Mouse (Mus musculus) layer of hippocampus, postnatal 36 days (tissue): ENCODE results near the gene Pcsk5. TPM values are rescaled to one million over a fixed set of nuclear protein-coding genes. Genes with fewer than 3 reads are reported as not detected.
A peak's percentile ranks its signal among the peaks of the same experiment; 100 is the strongest.

Experiments used
- DNase-seq, 2 experiments: peaks; one replicate each; pipeline ENCODE4 v3.0.0; 2022
- total RNA-seq, 2 experiments: library from RNA; stranded (reverse); gene quantifications; 2 replicates each; pipeline ENCODE4 v1.2.3; 2021

Pcsk5 gene
- 10 to 100 TPM; 13.9 to 15.0 TPM for total RNA-seq

DNA sequence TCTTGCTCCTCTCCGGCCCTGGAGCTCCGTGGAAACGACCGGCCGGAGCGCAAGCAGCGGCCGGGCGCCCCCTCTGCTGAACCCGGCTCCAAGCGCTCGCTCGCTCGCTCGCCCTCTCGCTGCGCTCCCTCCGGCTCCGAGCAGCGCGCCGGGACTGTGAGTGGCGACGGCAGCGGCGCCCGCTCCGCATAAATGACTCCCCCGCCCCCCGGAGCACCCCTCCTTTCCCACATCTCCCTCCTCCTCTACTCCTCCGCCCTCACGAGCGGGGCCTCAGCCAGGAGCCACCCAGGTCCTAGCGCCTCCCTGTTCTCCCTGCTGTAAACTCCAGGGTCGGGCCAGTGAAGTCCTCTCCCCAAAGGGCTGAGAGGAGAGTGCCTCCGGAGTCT, at the start of gene Pcsk5:
TSS of gene Pcsk5 (minus strand) at position 162 of the 389 bp plus-strand sequence.
- DNase-seq, result peak; percentile 86 to 88

DNA sequence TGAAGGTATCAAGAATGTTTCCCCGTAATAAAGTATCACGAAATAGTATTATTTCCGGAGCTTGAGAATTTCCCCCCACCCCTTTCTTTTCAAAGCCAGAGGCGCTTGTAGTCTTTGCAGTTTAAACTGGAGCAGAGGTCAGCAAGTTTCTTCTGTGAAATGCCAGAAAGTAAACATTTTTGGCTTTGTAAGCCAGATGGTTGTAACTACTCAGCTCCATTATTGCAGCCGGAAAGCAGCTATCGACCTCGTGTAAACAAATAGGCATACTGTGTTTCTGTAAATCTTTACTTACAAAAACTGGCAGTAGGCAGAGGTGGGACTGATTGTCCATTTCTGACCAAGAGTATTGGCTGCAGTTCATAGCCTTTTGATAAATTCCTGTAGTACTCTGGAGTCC, 38.4 kb upstream of the Pcsk5 start:
- no peak for DNase-seq

DNA sequence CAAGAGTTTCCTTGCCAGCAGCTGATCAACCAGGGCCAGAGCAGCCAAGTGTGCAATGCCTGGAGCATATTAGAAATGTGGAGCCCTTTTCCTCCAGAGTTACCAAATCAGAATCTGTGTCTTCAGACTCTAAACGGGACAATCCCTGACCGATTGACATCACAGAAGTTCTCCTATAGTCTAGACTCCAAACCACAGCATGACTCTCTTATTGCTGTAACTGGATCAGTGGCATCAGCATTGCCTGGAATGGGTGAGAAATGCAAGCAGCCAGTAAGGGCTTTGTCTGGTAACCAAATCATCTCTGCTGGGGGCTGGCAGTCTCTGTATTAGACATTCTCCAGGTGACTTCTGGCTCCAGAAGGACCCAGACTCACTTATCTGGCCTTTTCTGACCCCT, 37.0 kb upstream of the Pcsk5 start:
- DNase-seq, result no peak

DNA sequence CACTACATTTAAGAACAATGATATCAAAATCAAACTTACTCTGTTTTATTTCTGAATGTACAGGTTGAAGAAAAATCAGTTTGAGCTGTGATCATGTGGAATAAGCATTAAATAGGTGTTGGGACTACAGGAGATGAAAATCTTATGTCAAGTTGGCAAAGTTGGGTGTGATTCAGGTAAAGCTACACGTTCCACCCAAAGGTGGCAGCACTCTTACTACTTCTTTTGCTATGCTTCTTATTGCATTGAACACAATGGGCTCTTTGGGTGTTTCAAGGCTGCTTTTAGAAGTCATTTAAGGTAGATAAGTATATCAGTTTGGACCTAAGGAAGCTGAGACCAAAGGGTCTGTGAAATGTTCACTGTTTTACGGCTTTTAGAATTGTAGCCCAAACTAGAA, 36.3 kb upstream of the Pcsk5 start:
- no peak for DNase-seq

DNA sequence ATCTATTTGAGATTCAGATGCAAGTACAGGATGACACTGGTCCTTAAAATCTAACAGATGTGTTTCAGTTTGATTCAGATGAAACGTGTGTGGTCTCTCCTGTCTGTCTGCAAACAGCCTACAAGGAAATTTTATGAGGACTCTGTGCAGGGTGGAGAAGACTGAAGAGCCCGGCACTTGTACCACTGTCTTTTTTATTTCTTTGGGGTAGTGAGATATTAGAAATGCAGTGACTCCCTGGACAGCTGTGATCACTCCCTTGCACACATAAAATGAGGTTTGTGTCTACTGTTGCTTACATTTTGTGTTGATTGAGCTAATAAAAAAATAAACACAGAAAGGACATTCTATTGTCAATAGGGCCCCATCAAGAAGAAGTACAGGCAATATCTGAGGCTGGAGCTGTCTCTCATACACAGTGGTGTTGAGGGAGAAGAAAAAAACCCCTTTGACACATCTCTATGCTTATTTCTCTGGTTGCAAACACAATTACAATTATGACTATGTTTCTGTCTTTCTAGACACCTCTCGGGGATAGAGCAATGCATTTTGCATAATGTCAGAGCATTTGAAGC, 29.0 kb upstream of the Pcsk5 start:
- DNase-seq, result no peak

DNA sequence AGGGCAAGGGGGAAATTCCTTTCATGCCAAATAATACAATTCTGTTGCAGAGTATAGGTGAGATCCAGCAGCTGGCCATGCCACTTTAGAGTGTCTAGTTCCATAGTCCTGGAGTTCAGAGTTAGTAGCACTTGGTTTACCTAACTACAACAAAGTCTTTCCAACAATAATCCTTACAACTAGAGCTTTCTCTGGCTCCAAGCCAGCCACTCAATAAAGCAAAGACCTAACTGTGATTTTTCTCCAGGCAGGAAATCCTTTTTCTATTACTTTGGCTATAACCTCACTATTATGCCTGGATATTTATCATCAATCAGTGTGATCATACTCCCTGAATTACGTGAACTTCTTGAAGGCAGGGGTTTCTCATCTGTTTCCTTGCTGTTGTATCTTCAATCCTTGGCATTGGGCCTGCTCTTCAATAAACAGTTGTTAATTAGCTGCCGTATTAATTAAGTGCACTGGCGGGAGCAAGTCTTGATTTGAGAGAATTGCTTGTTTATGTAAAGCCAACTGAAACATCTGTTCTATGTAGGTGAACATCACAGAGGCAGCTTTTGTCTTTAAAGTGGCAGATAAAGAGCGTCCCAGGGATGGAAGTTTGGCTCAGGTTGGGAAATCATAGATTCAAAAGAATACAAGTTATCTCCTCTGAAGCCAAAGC, 23.1 kb upstream of the Pcsk5 start:
- no peak for DNase-seq

DNA sequence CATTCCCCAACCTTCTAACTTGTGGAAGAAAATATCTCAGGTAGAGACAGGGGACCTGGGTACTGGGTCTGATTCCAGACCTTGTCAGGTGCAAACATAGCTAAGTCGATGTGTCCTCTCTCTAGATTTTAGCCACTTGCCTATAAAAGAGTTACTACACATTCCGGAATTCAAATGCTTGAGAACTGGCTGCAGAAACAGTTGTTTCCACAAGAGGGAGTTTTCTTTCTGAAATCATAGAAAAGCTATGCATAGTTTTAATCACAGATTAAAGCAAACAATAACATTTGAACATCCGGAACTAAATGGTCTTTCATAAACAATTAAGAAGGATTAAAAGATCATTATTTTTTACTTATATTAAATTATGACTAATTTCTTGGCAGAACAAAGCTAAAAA, 19.3 kb upstream of the Pcsk5 start:
- no peak for DNase-seq

DNA sequence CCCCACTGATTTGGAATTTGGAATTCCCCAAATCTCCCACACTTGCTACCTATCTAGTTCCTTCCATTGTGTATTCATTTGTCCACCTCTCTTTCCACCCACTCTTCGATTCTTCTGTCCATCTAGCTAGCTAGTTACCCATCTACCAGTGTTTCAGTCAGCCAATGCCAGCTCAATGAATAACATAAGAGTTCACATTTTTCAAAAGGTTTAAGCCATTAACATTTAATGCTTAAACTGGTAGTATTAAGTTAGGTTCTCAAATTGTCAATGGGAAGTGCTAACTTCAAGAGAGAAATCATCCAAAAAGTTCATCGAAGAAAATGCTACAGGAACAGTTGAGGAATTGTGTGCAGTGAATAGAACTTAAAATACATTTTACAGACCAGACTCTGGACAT, 11.0 kb upstream of the Pcsk5 start:
- DNase-seq, result no peak

DNA sequence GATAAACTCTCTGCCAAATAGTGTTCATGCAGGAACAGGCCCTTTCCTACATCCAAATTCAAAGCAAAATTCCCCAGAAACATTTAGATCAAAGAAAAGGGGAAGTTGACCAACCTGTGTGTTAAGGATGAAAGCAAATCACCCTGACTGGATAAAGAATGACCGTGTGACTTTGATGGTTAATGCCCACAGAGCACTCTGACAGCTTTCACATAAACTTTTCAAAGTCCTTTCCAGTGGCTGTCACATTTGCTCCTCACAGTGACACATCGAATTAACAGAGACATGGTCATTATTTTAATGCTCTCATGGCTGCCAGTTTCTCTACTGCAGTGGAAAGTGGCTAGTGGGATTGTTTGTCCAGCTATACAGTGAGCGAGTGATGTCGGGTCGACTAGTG, 8.5 kb upstream of the Pcsk5 start:
- no peak for DNase-seq

DNA sequence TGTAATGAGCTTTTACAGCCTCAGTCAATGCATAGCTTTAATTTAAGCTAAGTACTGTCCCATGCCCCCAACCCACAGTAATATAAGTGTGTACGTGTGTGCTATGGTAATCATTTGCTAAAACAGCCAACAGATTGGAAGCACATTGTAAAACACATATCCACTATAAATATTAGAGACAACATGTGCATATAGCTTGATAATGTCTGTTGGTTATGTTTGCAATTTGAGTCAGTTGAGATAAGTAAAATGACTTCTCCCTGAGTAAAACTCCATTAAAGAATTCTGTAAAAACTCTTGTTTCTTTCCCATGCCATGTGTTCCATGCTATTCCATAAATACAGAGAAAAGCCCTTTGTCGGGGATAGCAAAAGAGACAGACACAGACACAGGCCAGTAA, 4.2 kb upstream of the Pcsk5 start:
- no peak for DNase-seq

DNA sequence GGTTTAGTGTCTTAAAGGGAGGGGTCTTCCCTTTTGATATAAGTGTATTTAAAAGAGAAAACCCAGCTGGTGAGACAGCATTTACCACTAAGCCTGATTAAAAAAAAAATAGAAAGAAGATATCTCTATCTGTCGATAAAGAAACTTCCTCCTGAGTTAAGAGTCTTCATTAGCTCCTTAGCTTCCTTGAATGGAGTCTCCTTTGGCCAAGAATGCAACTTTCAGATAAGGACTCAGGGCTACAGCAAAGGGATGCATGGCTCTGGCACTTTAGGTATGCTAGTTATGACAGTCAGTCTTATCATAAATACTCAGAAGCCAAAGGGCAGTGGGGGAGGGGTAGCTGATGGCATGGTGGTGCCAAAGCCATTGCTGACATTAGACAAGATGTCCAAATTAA, 2.4 kb upstream of the Pcsk5 start:
- DNase-seq, result no peak

DNA sequence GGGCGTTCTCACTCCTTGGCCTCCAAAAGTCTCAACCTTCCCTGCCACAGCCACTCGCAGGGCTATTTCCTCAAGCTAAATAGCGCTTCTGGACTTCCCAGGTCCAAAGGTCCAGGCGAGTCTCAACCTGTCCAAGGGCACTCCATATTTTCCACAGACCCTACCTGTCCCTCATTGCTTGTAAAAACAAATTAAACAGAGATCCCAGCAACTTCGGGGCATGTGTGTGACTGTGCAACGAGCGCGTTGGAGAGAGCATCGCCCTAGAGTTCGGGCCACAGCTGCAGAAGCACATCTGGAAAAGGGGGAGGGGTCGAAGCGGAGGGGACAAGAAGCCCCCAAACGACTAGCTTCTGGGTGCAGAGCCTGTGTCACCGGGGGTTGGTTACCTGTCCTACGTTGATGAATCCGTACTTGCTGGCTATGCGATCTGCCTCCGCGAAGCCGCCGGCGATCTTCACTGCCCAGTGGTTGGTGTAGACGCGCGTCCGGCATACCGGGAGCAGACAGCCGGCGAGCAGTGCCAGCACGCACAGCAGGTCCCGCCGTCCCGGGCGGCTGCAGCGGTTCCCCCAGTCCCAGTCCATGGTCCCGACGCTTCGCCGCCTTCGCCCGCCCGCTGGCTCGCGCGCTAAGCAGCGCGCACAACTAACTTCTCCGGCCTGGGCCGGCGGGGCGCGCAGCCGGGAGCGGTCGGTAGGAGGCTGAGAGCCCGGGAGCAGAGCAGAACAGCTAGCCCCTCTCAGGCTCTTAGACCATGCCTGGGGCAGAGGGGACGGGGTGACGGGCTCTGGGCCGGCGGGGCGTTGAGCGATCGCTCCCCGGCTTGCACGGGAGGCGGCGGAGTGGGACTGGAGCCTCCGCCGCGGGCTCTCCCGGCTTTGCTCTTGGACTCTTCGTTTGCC, 614 bp downstream of the Pcsk5 start:
- peak; percentile 39 to 40 for DNase-seq

DNA sequence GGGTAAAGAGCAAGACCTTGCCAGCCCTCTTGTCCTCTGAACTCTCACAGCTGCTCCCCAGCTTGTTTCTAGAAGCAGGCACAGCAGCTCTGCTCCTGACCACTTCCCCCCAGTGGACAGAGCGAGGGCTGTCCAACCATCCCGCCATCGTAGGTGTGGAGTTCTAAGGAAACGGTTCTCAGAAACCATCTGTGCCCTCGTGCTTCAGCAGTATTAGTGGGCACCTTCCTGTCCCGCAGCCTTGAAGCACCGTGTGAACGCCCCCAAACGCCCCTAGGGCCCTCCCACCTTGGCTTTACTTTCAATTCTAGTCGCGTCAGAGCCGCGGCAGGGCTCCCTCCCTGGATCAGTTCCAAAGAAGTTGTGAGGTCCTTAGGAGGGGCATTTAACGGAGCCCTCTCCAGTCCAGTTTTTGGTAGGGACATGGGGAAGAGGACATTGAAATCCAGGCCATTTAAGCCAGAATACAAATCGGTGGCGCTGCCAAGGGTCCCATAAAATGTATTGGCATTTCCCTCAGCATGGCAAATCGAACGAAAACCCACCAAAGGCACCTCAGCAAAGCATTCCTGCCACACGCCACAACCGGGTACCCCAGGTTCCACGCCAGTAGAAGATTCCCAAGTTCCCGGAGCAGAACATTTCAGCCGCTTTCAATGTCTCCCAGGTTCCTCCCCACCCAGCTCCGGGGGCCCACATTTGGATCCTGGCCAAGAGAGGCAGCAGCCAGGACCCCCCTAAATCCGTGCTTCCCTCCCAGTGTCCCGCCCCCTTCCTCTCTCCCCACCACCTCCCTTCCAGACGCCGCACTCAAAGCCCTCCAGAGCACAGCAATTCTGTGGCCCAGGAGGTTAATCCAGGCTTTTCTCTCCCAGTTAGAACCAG, 1.5 kb downstream of the Pcsk5 start:
- DNase-seq, result peak; percentile 6

DNA sequence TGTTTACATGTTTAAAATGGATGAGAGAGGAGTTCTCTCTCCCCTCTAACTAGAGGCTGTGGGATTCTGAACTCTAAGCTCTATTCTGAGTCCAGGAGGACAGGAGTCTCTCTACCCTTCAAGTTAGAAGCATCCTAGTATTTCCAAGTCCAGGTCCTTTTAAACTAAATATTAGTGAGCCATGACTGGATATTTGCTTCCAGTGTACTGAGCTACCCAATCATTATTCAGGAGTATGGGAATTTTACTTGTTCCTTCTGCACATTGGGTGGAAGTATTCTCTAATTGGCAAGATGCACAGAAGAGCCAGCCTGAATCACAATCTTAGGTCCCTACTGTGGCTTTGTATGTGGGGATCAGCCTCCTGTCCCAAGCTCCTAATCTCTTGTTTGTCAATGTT, 2.5 kb downstream of the Pcsk5 start:
- no peak for DNase-seq

DNA sequence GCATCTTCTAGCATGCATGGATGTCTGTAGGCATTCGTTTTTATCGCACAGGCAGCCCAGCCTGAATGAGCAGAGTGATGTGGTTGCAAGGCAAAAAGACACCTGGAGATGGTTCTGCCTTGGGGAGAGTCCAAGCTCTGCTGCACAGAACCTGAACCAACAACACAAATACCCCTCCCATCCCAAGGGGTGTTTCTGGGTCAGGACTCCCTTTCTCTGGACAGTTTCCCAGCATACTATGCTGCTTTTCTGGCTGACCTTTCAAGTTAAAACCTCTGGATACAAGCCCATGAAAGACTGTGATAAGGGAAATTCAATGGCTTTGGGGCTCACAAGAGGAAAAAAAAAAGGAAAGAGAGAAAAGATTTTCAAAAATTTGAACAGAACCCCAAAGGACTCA, 6.1 kb downstream of the Pcsk5 start:
- no peak for DNase-seq

DNA sequence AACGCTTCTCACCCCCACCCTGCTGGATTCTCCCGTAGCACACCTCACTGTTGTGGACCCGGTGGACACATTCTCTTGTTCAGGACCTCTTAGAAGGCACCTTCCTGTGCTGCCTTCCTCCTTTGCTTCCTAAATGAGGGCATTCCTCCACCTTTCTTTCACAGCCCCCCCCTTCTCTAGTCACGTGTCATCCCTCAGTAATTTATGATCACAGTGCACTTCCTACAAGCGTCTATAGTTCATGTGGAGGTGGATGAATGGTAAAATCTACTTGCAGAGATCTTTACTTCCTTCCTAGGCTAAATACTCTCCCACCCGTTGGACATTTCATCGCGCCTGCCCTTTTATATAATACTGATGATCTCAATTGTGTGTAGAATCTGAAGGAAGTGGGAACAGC, 9.0 kb downstream of the Pcsk5 start:
- DNase-seq, result no peak

DNA sequence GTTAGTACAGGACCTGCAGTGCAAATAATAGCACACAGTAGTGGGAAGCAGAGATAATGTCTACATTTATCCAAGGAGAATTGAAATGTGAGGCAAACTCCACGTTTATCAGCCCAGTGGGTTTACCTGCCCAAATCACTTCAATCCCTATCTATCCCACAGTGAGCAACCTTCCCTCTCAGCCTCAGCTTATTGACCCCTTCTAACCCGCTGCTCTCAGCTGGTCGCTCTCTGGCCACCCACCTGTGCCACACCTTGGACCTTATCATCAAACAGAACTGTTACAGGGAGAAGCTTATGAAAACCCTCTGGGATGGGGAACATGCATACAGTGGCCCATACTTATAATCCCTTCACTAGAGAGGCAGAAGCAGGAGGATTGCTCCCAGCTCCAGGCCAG, 10.7 kb downstream of the Pcsk5 start:
- DNase-seq, result no peak

DNA sequence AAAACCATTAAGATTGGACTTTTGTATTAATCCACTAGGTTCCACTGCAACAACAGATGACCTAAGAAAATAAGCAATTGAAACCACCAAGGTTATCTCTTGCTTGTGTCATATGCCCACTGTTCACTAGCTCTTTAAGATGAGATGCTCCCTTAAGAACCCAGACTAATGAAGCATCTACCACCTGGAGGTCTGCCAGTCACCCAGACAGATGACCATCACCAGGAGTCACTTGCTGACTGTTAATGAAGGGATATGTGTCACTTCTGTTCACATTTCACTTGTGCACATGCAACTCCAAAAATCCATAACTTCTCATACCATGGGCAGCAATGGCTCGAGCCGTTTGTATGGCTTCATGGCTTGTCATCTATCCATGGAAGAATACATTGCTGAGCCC, 17.4 kb downstream of the Pcsk5 start:
- DNase-seq, result no peak

DNA sequence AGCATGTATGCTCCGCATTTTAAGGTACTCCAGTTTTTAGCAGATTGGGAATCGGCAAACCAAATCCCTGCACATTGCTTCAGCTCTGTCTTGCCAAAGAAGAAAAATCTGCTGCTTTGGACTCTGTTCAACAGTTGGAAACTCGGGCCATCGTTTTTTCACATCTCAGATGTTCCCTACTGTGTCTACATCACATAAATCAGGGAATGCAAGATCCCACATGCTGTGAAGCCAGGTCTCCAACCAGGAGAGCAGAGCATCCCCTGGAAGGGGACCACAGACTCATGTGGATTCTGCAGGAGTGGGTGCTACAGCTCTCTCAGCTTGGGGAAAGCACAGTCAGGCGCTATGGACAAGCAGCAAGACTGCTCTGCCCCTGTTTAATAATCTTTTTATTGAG, 18.4 kb downstream of the Pcsk5 start:
- peak; percentile 51 to 58 for DNase-seq

DNA sequence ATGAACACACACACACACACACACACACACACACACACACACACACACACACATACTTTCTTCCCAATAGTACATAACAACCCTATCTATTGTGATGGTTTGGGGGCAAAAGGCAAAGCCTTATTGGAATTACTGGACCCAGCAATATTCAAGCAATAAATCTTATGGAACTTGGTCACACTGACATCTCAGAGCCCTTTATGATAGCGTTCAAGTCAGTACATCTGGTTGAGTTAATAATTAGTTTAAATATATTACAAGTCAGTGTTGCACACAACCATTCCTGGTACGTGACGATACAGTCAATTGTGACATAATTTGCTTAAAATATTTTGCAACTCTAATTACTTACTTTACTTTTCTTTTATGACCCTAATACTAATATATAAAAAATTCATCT, 22.4 kb downstream of the Pcsk5 start:
- DNase-seq, result no peak

DNA sequence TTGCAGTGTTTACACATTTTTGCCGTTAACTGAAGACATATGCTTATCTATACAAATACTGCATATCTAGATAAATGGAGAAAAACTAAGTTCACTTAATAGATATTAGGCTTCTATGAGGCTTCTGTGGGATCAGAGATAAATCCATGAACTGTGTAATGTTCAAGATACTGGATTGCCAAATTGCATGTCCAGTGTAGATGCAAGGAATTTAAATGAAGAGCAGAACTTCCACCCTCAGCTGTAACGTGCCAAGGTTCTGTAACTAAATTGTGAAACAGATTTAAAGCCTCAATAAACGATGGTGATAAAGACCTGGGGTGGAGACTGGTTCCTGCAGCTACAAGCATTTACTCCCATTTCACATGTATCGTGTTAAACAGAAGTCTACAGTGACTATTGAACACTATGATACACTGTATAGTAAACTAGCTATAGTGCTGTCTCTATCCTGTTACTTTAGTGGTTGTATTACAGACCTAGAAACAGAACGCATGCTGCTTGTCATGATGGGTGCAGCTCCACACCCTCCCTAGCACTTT, 23.9 kb downstream of the Pcsk5 start:
- no peak for DNase-seq

DNA sequence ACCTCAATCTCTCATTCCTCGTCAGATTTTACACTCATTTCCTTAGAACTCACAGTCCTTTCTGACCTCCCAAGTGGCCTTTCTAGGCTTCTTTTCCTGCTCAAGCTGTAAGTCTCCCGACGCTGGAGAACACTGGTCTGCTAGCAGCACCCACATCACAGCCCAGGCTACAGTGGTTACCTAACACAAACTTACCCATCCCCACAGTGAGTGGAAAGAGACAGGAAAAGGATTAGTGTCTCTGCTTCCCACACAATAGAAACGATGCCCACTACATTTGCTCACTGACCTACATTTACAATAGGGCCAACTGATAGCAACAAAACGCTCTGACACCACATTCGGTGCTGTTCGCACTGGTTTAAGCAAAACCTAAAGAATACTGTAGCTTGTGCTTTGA, 24.8 kb downstream of the Pcsk5 start:
- DNase-seq, result no peak

DNA sequence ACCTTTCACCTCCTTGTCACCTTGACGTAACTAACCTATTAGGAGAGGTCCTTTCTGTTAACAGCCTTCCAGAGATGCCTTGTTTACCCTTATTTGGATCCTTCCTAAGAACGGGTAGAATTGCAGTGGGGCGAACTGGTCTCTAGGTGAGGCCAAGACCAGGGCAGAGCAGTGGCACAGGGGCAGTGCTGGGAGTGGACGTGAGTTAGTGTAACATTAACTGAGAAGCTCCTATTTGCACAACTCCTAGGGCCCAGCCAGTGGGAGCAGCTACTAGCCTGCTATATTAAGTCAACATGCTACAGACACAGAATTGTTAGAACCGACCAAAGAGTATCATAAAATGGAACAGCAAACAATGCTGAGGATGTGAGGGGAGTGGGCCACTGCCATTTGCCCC, 30.8 kb downstream of the Pcsk5 start:
- DNase-seq, result no peak
